Mouse (Mus musculus) frontal cortex, adult (tissue): ENCODE measurements at regions not wholly inside any gene's neighbourhood (a gene's known extent, or its start where the extent isn't known, plus 50 kb on each side); places are given as distances from the start of the nearest gene placed in this dataset.
"Not testable (repeated sequence)": the region's sequence is repeated elsewhere in the genome, so short reads cannot be mapped to it uniquely, and the experiment has no call there.

Experiments
- ATAC-seq: cut with Nextera tagmentation; 2 replicates; pipeline ENCODE4 v1.9.2; 2017; ENCODE audit warnings: mild to moderate bottlenecking, moderate library complexity, mixed read lengths; ENCODE audit not compliant: low TSS enrichment

- no peak for ATAC-seq
Observed at GRCm38 (mm10) chr1:30751138-30751907, 122.4 kb downstream of the Phf3 start.

DNA sequence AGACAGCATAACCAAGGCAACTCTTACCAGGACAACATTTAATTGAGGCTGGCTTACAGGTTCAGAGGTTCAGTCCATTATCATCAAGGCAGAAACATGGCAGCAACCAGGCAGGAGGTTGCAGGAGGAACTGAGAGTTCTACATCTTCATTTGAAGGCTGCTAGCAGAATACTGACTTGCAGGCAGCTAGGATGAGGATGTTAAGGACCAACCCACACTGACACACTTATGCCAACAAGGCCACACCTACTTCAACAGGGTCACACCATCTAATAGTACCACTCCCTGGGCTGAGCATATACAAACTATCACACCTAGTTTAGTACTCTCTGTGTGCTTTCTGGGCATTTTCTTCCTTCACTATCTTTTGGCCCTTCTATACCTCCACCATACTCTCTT is 131.8 kb downstream of the Phf3 start:
- ATAC-seq, result no peak

DNA sequence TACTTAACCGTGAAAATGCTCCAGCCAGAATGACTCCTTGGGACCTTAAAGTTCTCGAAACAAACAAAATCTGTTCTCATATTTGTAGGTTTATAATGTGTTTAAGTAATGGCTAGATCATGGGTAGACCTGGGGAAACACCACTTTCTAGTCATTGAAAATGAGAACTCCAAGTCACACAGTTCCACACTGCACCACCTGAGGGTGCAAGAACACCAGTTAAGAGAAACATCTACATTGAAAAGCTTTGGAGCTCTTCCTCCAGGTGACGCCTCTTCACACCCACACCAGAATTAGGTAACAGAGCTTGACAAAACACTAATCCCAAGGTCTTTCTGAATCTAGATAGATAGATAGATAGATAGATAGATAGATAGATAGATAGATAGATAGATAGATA is 132.9 kb downstream of the Phf3 start:
- ATAC-seq, result peak; percentile 99

DNA sequence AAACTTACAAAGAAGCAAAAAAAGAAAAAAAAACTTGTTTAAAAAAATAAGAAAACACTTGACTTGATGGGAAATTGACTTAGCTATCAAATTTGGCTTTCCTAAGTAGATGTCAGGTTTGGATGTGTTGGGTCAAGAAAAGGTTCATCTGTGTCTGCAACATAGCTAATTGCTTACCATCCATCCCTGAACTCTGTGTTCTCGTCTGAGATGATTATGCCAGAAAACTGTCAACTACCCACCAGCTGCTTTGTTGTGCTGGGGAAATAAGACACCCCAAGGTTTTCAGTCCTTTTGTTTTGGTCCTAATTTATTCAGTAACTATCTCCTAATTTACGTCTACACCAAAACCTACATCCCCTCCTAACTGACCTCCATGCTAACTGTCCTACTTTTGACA is 152.2 kb downstream of the Phf3 start:
- no peak for ATAC-seq

DNA sequence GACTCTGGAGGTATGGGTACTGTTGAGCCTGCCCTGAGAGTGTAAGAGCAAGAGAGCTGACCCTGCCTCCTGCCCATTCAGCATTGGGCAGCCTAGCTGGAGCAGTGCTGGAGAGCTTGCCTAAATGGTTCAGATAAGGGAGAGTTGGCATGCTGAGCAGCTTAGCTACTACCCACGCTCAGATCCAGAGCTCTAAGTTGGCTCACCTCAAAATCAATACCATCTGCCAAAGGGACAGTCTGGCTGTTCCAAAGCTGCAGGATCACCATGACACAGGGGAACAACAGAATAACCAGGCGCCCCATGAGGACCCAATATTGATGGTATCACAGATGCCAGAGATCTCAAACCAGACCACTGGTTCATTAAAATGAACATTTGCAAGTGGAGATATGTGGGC is 152.9 kb downstream of the Phf3 start:
- peak; percentile 87 for ATAC-seq

DNA sequence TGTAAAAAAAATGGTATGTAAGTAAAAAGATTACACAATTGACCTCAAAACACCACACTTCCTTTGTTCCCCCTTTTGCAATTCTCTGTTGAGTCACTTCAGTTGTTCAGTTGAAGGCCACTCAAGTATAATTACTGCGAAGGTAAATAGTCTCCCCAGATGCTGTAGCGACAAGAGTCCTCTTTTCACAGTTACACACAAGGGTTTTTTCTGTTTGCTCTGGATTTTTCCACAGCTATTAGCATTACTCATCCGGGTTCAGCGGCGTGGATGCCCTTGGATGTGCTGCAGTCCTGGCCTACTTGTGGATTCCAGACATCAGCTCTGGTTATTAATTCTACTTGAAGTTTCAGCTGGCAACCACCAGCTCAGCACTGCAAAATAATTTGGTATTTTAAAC is 155.1 kb downstream of the Phf3 start:
- no peak for ATAC-seq

DNA sequence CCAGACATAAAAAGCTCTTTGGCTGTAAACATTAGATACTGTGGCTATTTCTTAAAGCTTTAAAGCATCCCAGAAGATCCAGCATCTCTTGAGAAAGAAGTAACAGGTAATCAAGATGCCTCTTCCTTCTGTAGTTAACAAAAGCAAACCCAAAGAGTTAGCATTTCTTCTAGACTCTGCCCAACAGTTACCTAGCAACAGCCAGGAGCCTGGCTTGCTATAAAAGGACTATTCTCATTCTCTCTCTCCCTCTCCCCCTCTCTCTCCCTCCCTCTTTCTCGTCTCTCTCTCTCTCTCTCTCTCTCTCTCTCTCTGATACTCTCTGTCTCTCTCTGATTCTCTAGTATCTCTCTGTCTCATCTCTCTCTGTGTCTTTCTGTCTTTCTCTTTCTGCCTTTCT is 157.4 kb downstream of the Phf3 start:
- peak; percentile 81 for ATAC-seq

GRCm38 (mm10) chr1:30701116-30701515 is 172.6 kb downstream of the Phf3 start:
- peak; percentile 95 for ATAC-seq

- peak; percentile 96 for ATAC-seq
Observed at GRCm38 (mm10) chr1:30700399-30701081, 173.2 kb downstream of the Phf3 start.

DNA sequence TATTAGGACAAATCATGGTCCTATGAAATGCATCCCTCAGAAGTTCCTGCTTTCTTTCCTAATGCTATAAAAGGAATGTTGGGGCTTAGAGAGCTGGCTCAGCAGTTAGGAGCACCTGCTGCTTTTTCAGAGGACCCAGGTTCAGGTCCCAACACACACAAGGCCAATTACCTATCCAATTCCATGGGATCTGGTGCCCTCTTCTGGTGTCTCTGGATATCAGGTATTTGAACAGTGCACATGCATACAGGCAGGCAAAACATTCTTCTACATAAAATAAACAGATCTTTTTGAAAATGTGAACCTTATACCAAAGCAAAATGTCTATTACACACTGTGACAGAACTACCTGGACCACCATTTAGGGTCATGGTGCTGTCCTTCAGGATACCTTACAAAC is 177.4 kb downstream of the Phf3 start:
- no peak for ATAC-seq

DNA sequence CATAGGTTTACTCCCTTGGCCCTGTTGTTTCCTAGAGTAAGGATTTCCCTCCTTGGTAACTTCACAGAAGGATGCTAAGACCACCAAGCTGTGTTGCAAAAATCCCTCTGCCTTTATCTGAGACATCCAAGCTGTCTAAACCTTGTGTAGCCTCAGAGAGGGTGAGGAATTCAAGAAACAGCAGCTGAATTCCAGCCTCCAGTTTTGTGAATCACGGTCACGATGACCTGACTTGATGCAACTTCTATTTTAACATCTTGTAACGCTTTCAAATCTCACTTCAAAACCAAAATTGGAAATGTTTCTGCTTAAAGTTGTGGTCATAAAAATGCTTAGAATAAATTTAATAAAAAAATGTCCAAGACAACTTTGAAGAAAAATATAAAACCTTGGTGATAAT is 188.4 kb downstream of the Phf3 start:
- peak; percentile 98 for ATAC-seq

GRCm38 (mm10) chr1:30683889-30684288 is 189.8 kb downstream of the Phf3 start:
- no peak for ATAC-seq

DNA sequence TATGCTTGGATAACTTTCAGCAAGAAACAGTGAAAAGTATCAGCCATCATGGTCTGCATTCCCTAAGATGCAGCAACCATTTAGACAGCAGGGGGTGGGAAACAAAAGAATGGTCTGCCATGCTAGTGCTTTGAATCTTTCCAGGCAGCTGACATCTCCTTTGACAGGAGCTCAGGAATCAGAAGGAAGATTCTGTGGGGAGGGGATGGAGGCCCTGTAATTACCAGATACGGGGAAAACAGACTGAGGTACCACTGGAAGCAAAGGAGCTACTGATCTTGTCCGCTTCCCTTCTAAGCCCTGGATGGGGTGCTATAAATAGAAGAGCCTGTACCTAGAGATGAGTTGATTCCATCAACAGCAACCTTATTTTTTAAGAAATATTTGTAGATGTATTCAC is 233.9 kb downstream of the Phf3 start:
- no peak for ATAC-seq

- ATAC-seq, result peak; percentile 95
Observed at GRCm38 (mm10) chr1:30632760-30633159, 241.0 kb downstream of the Phf3 start.

- not testable (repeated sequence) for ATAC-seq
Observed at GRCm38 (mm10) chr1:30627796-30628195, 245.9 kb downstream of the Phf3 start.

- ATAC-seq, result no peak
Observed at GRCm38 (mm10) chr1:30595122-30595730, 278.5 kb downstream of the Phf3 start.

- ATAC-seq, result peak; percentile 89
Observed at GRCm38 (mm10) chr1:30594036-30594435, 279.7 kb downstream of the Phf3 start.

- peak; percentile 38 for ATAC-seq
Observed at GRCm38 (mm10) chr1:30590721-30591120, 283.0 kb downstream of the Phf3 start.

- ATAC-seq, result peak; percentile 41; the same call in 1 of the 2 replicates
Observed at GRCm38 (mm10) chr1:30588885-30589284, 284.8 kb downstream of the Phf3 start.

- ATAC-seq, result peak; percentile 51
Observed at GRCm38 (mm10) chr1:30588336-30588735, 285.4 kb downstream of the Phf3 start.

DNA sequence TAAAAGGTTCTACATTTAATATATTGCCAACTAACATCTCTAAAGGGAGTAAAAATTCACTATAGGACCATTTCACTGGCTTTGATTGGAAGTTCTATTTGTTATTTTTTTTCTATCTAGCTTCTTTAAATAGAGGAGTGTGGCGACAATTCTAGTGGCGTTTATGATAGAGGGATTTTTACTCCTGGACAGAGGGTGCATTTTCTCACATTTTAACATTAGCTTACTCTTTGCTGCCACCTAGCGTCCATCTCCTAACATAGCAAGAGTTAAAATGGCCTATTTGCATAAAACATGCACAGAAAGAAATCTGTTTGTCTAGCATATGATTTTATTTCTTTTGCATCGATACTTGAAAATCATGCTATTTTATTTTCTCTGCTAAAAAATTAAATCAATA is 288.9 kb downstream of the Phf3 start:
- peak; percentile 47; the same call in 1 of the 2 replicates for ATAC-seq

DNA sequence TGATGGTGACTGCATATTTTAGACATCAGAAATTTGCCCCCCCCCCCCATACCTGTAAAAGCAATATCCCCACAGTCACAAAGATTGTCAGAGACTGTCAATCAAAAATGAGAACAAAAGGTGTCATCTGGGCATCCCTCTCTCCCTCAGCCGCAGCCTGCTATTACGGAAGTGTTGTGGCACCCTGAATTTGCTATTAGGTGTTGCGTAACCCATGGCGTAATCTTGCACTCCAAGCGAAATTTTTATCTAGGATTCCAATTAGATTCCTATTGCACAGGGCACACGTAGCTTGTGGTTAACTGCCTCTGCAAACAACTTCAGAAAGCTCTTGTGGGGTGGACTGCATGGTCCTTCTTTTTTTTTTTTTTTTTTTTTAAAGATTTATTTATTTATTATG is 289.9 kb downstream of the Phf3 start:
- no peak for ATAC-seq

DNA sequence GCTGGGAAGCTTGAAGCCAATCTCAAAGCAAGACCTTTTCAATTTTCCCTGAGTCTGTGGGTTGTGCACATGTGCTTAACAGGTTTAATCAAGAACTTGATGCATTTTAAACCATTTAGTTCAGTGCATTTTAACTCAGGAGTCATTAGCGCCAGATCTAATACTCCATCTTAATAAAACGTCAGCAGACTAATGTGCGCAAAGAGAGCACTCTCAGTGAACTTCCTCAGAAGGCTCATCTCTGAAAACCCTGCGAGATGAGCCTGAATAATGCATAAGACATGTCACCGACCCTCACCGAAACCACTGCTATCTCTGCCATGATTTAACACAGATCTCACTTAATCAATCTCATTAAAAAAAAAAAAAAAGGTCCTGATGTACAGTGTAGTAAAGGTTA is 309.0 kb downstream of the Phf3 start:
- ATAC-seq, result no peak
